Mouse (Mus musculus): ENCODE results near the gene Rlf.

DNA sequence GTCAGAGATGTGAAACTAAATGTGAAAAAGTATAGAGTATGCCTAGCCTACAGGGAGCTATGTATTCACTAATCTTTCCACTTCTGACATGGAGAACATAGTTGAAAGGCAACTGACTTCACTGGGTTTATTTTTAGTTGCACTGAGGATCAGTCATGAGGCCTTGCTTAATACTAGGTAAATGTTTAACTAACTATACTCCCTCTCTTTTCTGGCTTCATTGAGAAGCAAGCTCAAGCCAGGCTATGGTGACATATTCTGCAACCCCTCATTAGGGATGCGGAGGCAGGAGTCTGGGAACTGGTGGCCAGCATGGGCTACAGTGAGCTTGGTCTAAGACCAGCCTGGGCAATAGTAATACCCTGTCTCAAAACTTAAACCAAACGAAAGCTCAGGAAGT is 47.2 kb downstream of the Rlf start:
- no peak for TF ChIP-seq CTCF (IDR thresholded peaks at IDR 0.05; ENCODE audit: extremely low read depth, insufficient read depth, insufficient read length, insufficient replicate concordance)
- TF ChIP-seq POLR2A (IDR thresholded peaks at IDR 0.05; ENCODE audit: low read depth, low read length): no peak
